Comparison of ENCODE assay signal across 8 mouse cellular contexts in the genomic region with DNA sequence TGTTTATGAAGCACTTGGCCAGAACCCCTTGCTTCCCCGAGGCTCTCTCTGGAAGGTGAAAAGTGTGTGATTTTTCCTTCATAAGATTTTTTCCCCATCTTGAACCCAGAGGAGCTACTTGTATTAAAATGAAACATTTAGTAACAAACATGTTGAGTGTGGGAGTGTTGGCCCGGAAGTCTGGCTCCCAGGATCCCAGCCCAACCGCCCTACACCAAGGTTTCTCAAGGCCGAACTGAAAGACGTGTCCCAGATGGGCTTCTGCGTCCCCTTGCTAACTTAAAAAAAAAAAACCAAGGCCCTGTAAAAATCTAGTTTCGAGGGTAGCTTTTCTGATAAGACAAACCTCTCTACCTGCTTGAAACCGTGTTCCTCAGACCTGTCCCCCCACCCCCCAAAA. TPM values are rescaled to one million over a fixed set of nuclear protein-coding genes. Genes with fewer than 3 reads are reported as not detected.
A peak's percentile ranks its signal among the peaks of the same experiment; 100 is the strongest.
DNase-seq lines count a peak whose midpoint lies in the region; ATAC-seq and TF ChIP-seq lines count a peak whose summit lies in the region.

No protein-coding gene starts in this region.

- peak overlapping the region; percentile 87; the same call in 1 of the 2 replicates for H3K4me3 ChIP-seq in hindbrain, embryonic 10.5 days
- no peak overlapping the region for H3K4me3 ChIP-seq in hindbrain, embryonic 11.5 days (ENCODE audit: low read depth, low read length)
- H3K4me3 ChIP-seq in heart, embryonic 13.5 days, result peak overlapping the region; percentile 91
- H3K4me3 ChIP-seq in limb, embryonic 14.5 days (replicated peaks; ENCODE audit: low read length), result peak overlapping the region; percentile 0; the same call in 1 of the 2 replicates
- peak overlapping the region; percentile 80; the same call in 1 of the 2 replicates for H3K4me3 ChIP-seq in neural tube, embryonic 15.5 days (replicated peaks)

- H3K9me3 ChIP-seq in hindbrain, embryonic 10.5 days, result no peaks in the 10 kb centered on the region
- H3K9me3 ChIP-seq in hindbrain, embryonic 11.5 days (ENCODE audit: control insufficient read depth, low read length), result no peaks in the 10 kb centered on the region
- H3K9me3 ChIP-seq in heart, embryonic 13.5 days, result no peaks in the 10 kb centered on the region
- H3K9me3 ChIP-seq in limb, embryonic 14.5 days (ENCODE audit: control insufficient read depth, low read length), result no peaks in the 10 kb centered on the region
- no peaks in the 10 kb centered on the region for H3K9me3 ChIP-seq in neural tube, embryonic 15.5 days (replicated peaks)

- H3K4me2 ChIP-seq in hindbrain, embryonic 11.5 days (replicated peaks; ENCODE audit: low read depth, low read length), result no peak overlapping the region
- peak overlapping the region; percentile 92 for H3K4me2 ChIP-seq in heart, embryonic 13.5 days
- peak overlapping the region; percentile 35 for H3K4me2 ChIP-seq in limb, embryonic 14.5 days (replicated peaks; ENCODE audit: low read depth, low read length, severe bottlenecking)
- peak overlapping the region; percentile 88 for H3K4me2 ChIP-seq in neural tube, embryonic 15.5 days

- no peak for ATAC-seq in hindbrain, embryonic 11.5 days (ENCODE audit: low FRiP score)
- ATAC-seq in heart, embryonic 13.5 days (ENCODE audit: extremely low read depth, insufficient number of reproducible peaks, low FRiP score, low TSS enrichment), result no peak
- no peak for ATAC-seq in limb, embryonic 14.5 days (ENCODE audit: low FRiP score, low read depth)
- no peak for ATAC-seq in neural tube, embryonic 15.5 days (ENCODE audit: low FRiP score)

- H3K27ac ChIP-seq in hindbrain, embryonic 10.5 days, result no peak overlapping the region
- H3K27ac ChIP-seq in hindbrain, embryonic 11.5 days (ENCODE audit: low read depth, low read length), result no peak overlapping the region
- H3K27ac ChIP-seq in heart, embryonic 13.5 days (replicated peaks), result peak overlapping the region; percentile 51
- no peak overlapping the region for H3K27ac ChIP-seq in limb, embryonic 14.5 days (replicated peaks; ENCODE audit: low read depth, low read length)
- H3K27ac ChIP-seq in neural tube, embryonic 15.5 days (replicated peaks), result no peak overlapping the region

- WGBS in hindbrain, embryonic 10.5 days, result 84% methylated on average over 8 of the region's 8 CpGs
- WGBS in hindbrain, embryonic 11.5 days, result 77% methylated on average over 8 of the region's 8 CpGs
- 44% methylated on average over 8 of the region's 8 CpGs for WGBS in heart, embryonic 13.5 days
- WGBS in limb, embryonic 14.5 days, result 53% methylated on average over 8 of the region's 8 CpGs
- 73% methylated on average over 8 of the region's 8 CpGs for WGBS in neural tube, embryonic 15.5 days

- H3K36me3 ChIP-seq in hindbrain, embryonic 10.5 days, result peaks cover 28% of the 10 kb centered on the region
- H3K36me3 ChIP-seq in hindbrain, embryonic 11.5 days (ENCODE audit: control insufficient read depth, insufficient read depth, low read length), result no peaks in the 10 kb centered on the region
- H3K36me3 ChIP-seq in heart, embryonic 13.5 days, result peaks cover 8% of the 10 kb centered on the region
- H3K36me3 ChIP-seq in limb, embryonic 14.5 days (ENCODE audit: control insufficient read depth, insufficient read depth, low read length), result peaks cover 4% of the 10 kb centered on the region
- 0 out of 2 replicates have a peak, but pooled peaks cover 3% of the 10 kb centered on the region for H3K36me3 ChIP-seq in neural tube, embryonic 15.5 days

- no peak overlapping the region for H3K9ac ChIP-seq in hindbrain, embryonic 11.5 days (ENCODE audit: low read depth, low read length)
- peak overlapping the region; percentile 75 for H3K9ac ChIP-seq in heart, embryonic 13.5 days
- peak overlapping the region; percentile 41; the same call in 1 of the 2 replicates for H3K9ac ChIP-seq in limb, embryonic 14.5 days (ENCODE audit: low read depth, low read length, severe bottlenecking)
- no peak overlapping the region for H3K9ac ChIP-seq in neural tube, embryonic 15.5 days (replicated peaks)

- H3K27me3 ChIP-seq in hindbrain, embryonic 10.5 days (ENCODE audit: insufficient read depth, poor library complexity, severe bottlenecking), result no peaks in the 10 kb centered on the region
- H3K27me3 ChIP-seq in hindbrain, embryonic 11.5 days (ENCODE audit: control insufficient read depth, insufficient read depth, low read length), result no peaks in the 10 kb centered on the region
- no peaks in the 10 kb centered on the region for H3K27me3 ChIP-seq in heart, embryonic 13.5 days (replicated peaks)
- H3K27me3 ChIP-seq in limb, embryonic 14.5 days (ENCODE audit: control insufficient read depth, insufficient read depth, low read length), result no peaks in the 10 kb centered on the region
- H3K27me3 ChIP-seq in neural tube, embryonic 15.5 days (replicated peaks), result no peaks in the 10 kb centered on the region

- peaks cover 36% of the 10 kb centered on the region for H3K4me1 ChIP-seq in hindbrain, embryonic 10.5 days (replicated peaks)
- H3K4me1 ChIP-seq in hindbrain, embryonic 11.5 days (replicated peaks; ENCODE audit: control insufficient read depth, insufficient read depth, low read length), result peaks cover 5% of the 10 kb centered on the region; the same call in 1 of the 2 replicates
- H3K4me1 ChIP-seq in heart, embryonic 13.5 days, result peaks cover 66% of the 10 kb centered on the region
- peaks cover 27% of the 10 kb centered on the region for H3K4me1 ChIP-seq in limb, embryonic 14.5 days (ENCODE audit: control insufficient read depth, insufficient read depth, low read length)
- peaks cover 53% of the 10 kb centered on the region for H3K4me1 ChIP-seq in neural tube, embryonic 15.5 days

- no peak for DNase-seq in hindbrain, embryonic 10.5 days (ENCODE audit: low spot score)
- no peak for DNase-seq in hindbrain, embryonic 11.5 days (ENCODE audit: low spot score)
- no peak for DNase-seq in limb, embryonic 14.5 days (ENCODE audit: low spot score)
- no peak for DNase-seq in spleen, adult 12 weeks (ENCODE audit: low spot score)
- DNase-seq in frontal cortex, adult 2 months (ENCODE audit: extremely low spot score in 1 of 2, low spot score in 1 of 2), result no peak
- no peak for DNase-seq in urinary bladder, postnatal 10 days (ENCODE audit: low spot score)

- no peak for TF ChIP-seq POLR2A in limb, embryonic 14.5 days (IDR thresholded peaks at IDR 0.05; ENCODE audit: borderline replicate concordance, extremely low read depth, insufficient read depth, insufficient read length)

RNA-seq across cellular contexts. Expression of gene Gna12, which starts 2.3 kb away (rescaled TPM):
- polyA plus RNA-seq in hindbrain, embryonic 10.5 days (2016; fragmentation: Nextera tagmentation; extraction: Ambion mirVana), result 9.9 and 11.3 TPM in 2 replicates
- polyA plus RNA-seq in hindbrain, embryonic 11.5 days (2014; fragmentation: Nextera tagmentation; extraction: Ambion mirVana), result 17.2 and 32.3 TPM in 2 replicates
- polyA plus RNA-seq in heart, embryonic 13.5 days (2015; fragmentation: Nextera tagmentation; extraction: Ambion mirVana), result 9.4 and 10.9 TPM in 2 replicates
- 63.8 and 91.5 TPM in 2 replicates for polyA plus RNA-seq in limb, embryonic 14.5 days (2012; rRNA removed)
- polyA plus RNA-seq in limb, embryonic 14.5 days (2014; fragmentation: Nextera tagmentation; extraction: Ambion mirVana), result 46.7 and 55.5 TPM in 2 replicates
- 17.7 and 43.8 TPM in 2 replicates for polyA plus RNA-seq in neural tube, embryonic 15.5 days (2015; fragmentation: Nextera tagmentation; extraction: Ambion mirVana)
- polyA plus RNA-seq in frontal cortex, adult 2 months (2012; rRNA removed), result 78.0 TPM in 2 replicates

Comparison
In these comparisons a context has a peak if more than half of its experiments do, and no peak if none do; other contexts are left out.
1. H3K9ac ChIP-seq: peak in heart, embryonic 13.5 days (single experiment) and limb, embryonic 14.5 days (single experiment); none in hindbrain, embryonic 11.5 days (single experiment) and neural tube, embryonic 15.5 days (single experiment).